Mouse (Mus musculus) ES-Bruce4 (cell line): ENCODE measurements at regions not wholly inside any gene's neighbourhood (a gene's known extent, or its start where the extent isn't known, plus 50 kb on each side); places are given as distances from the start of the nearest gene placed in this dataset.

Experiments
- H3K27ac ChIP-seq: 2 replicates; pipeline ENCODE4 v1.5.1; 2012; ENCODE audit warnings: low read length, inconsistent platforms; ENCODE audit not compliant: insufficient read depth
- H3K27me3 ChIP-seq: 2 replicates; pipeline ENCODE4 v1.6.1; 2012; ENCODE audit warnings: mild to moderate bottlenecking, low read length, inconsistent platforms; ENCODE audit not compliant: control insufficient read depth, poor library complexity, insufficient read depth, severe bottlenecking
- H3K36me3 ChIP-seq: 2 replicates; pipeline ENCODE4 v1.6.1; 2012; ENCODE audit warnings: inconsistent platforms, mild to moderate bottlenecking, low read length, moderate library complexity; ENCODE audit not compliant: control insufficient read depth, poor library complexity, insufficient read depth, severe bottlenecking
- H3K4me1 ChIP-seq: one replicate; pipeline ENCODE4 v1.8.1; 2011; ENCODE audit warnings: low read length; ENCODE audit not compliant: control insufficient read depth, insufficient read depth
- H3K4me3 ChIP-seq: 2 replicates; pipeline ENCODE4 v1.5.1; 2011; ENCODE audit warnings: low read depth, mild to moderate bottlenecking, low read length
- H3K9ac ChIP-seq: 2 replicates; pipeline ENCODE4 v1.6.1; 2012; ENCODE audit warnings: low read depth, mild to moderate bottlenecking, inconsistent platforms; ENCODE audit not compliant: poor library complexity, severe bottlenecking
- H3K9me3 ChIP-seq: replicated peaks from 2 replicates; pipeline ENCODE4 v1.6.1; 2012; ENCODE audit warnings: mild to moderate bottlenecking, low read length, inconsistent platforms; ENCODE audit not compliant: control insufficient read depth, poor library complexity, insufficient read depth, severe bottlenecking
- CTCF ChIP-seq: IDR thresholded peaks from one replicate; pipeline ENCODE4 v1.8.1; 2011; ENCODE audit warnings: low read depth, low read length
- EP300 ChIP-seq: IDR thresholded peaks from 2 replicates; pipeline ENCODE4 v1.6.1; 2011; ENCODE audit warnings: low read depth, low read length; ENCODE audit not compliant: insufficient read depth
- POLR2A ChIP-seq: IDR thresholded peaks from one replicate; pipeline ENCODE4 v1.8.1; 2011; ENCODE audit warnings: low read length; ENCODE audit not compliant: insufficient read depth

- Histone ChIP-seq H3K9ac (no peak overlapping the region), H3K27me3 (no peaks in the 10 kb centered on the region), H3K4me1 (no peaks in the 10 kb centered on the region), H3K9me3 (peaks cover 10% of the 10 kb centered on the region; the same call in 1 of the 2 replicates), H3K36me3 (no peaks in the 10 kb centered on the region), H3K4me3 (no peak overlapping the region), H3K27ac (no peak overlapping the region)
- TF ChIP-seq CTCF (peak; percentile 55), EP300 (no peak)
These were observed 351.1 kb downstream of the Adam3 start for GRCm38 (mm10) chr8:24374503-24374902.

- no peaks in the 10 kb centered on the region for H3K9me3 ChIP-seq
- no peaks in the 10 kb centered on the region for H3K4me1 ChIP-seq
- H3K27ac ChIP-seq: no peak overlapping the region
- no peak for TF ChIP-seq POLR2A
- TF ChIP-seq EP300: no peak
- TF ChIP-seq CTCF: no peak
- no peak overlapping the region for H3K4me3 ChIP-seq
- no peaks in the 10 kb centered on the region for H3K36me3 ChIP-seq
- H3K27me3 ChIP-seq: no peaks in the 10 kb centered on the region
- H3K9ac ChIP-seq: no peak overlapping the region
These were observed 353.6 kb downstream of the Adam3 start for GRCm38 (mm10) chr8:24372068-24372467.

DNA sequence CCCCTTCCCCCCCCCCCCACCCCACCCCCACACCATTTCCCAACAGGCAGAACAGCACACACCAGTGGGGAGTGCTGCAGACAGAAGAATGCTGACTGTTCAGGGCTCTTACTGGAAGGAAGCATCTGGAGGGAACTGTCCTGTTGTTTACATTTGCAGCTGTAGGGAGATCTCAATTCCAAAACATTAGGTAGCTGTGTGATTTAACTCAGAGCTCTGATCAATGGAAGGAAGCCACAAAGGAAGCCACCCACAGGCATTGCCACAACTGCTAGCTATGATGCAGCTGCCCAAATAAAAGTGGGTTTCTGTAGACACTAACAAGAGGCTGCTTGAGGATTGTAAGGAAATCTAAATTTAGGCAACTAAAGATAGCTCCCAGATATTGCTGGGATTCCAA is 359.7 kb downstream of the Adam3 start:
- H3K9me3 ChIP-seq: peaks cover 5% of the 10 kb centered on the region; the same call in 1 of the 2 replicates
- H3K36me3 ChIP-seq: no peaks in the 10 kb centered on the region
- no peaks in the 10 kb centered on the region for H3K4me1 ChIP-seq
- H3K27me3 ChIP-seq: no peaks in the 10 kb centered on the region
- TF ChIP-seq CTCF: no peak
- TF ChIP-seq POLR2A: no peak
- TF ChIP-seq EP300: no peak
- no peak overlapping the region for H3K9ac ChIP-seq
- no peak overlapping the region for H3K27ac ChIP-seq
- H3K4me3 ChIP-seq: no peak overlapping the region

DNA sequence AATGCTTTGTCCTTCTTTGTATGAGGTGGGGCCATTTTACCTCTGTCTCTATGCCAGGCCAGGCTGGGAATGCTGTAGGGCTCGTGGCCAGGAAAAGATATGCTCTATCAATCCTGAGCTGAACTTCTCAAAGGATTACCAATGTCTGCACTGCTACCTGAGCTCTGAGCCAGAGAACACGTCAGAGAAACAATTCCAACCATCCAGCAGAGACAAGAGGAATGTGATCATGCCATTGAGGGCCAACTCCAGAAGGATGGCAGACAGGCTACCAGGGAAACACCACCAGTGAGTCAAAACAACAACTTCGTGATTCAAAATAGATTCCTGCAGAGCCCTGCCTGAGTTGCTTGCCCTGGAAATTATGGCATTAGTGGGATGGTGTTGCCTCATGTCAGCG is 361.0 kb downstream of the Adam3 start:
- Histone ChIP-seq H3K36me3 (no peaks in the 10 kb centered on the region), H3K9me3 (peaks cover 13% of the 10 kb centered on the region), H3K4me1 (no peaks in the 10 kb centered on the region), H3K27ac (no peak overlapping the region), H3K9ac (no peak overlapping the region), H3K4me3 (no peak overlapping the region), H3K27me3 (no peaks in the 10 kb centered on the region)
- TF ChIP-seq EP300 (no peak), POLR2A (no peak), CTCF (no peak)

DNA sequence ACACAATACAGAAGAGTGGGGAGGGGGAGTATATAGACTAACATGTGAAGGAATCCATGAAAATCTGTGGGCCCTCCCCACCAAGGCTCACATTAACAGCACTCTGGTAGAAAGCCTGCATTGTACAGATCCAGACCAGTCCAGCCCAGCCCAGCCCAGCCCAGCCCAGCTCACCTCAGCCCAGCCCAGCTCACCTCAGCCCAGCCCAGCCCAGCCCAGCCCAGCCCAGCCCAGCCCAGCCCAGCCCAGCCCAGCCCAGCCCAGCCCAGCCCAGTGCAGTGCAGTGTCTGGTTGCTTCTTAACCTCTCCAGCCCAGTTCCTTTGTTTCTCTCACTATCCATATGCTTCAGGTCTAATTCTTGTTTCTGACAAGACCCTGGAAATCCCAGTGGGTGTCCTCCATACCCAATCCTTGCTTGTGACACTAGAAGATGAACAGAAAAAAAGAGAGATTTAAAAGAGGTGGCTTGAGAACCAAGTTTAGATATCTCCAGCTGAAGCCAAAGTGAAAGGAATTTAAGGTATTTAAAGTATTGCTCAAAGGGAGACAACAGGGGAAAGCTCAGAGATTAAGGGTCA is 366.5 kb downstream of the Adam3 start:
- Histone ChIP-seq H3K27me3 (no peaks in the 10 kb centered on the region), H3K9me3 (peaks cover 22% of the 10 kb centered on the region), H3K27ac (peak overlapping the region; percentile 99), H3K4me3 (no peak overlapping the region), H3K9ac (no peak overlapping the region), H3K4me1 (peaks cover 5% of the 10 kb centered on the region), H3K36me3 (no peaks in the 10 kb centered on the region)
- TF ChIP-seq EP300: peak; percentile 63; the same call in 1 of the 2 replicates
- TF ChIP-seq POLR2A: no peak

DNA sequence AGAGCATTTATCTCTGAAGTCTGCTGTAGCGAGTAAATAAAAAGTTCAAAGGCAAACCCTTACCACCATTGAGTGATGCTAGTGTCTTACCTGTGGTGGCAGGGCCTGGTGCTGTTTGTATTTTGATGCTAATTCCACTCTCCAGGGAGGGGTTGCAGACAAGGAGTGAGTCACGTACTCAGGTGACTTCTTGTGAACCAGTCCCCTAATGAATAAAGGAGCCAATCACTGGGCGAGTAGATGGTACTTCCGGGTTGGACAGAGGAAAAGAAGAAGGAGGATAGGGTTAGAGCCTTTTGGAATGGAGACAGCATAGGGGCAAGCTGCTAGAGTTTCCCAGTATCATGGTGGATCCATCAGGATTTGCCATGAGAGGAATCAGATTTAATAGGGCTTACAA is 370.5 kb downstream of the Adam3 start:
- H3K9ac ChIP-seq: no peak overlapping the region
- H3K27ac ChIP-seq: peak overlapping the region; percentile 35; the same call in 1 of the 2 replicates
- H3K9me3 ChIP-seq: peaks cover 13% of the 10 kb centered on the region
- no peak for TF ChIP-seq EP300
- TF ChIP-seq CTCF: no peak
- no peak for TF ChIP-seq POLR2A
- peaks cover 15% of the 10 kb centered on the region for H3K4me1 ChIP-seq
- H3K4me3 ChIP-seq: no peak overlapping the region
- no peaks in the 10 kb centered on the region for H3K36me3 ChIP-seq
- H3K27me3 ChIP-seq: no peaks in the 10 kb centered on the region
